Mouse (Mus musculus) intestine, postnatal 0 days (tissue): Measurements from ENCODE around the gene Emc9. TPM values are rescaled to one million over a fixed set of nuclear protein-coding genes. Genes with fewer than 3 reads are reported as not detected.

Experiments used
- ATAC-seq: fragments of 200-750 bp; cut with Nextera tagmentation; 2 replicates; pipeline ENCODE4 v1.8.0; 2017; ENCODE audit warnings: mild to moderate bottlenecking, moderate TSS enrichment, moderate library complexity
- H3K27ac ChIP-seq: fragments of 300-500 bp; sonication (generic); 2 replicates; pipeline ENCODE4 v1.5.1; 2014; ENCODE audit warnings: mild to moderate bottlenecking, low read depth, low read length, moderate library complexity
- H3K27me3 ChIP-seq: fragments of 300-500 bp; sonication (generic); replicated peaks from 2 replicates; pipeline ENCODE4 v1.6.1; 2014; ENCODE audit warnings: low read length, mixed read lengths; ENCODE audit not compliant: control insufficient read depth, insufficient read depth
- H3K36me3 ChIP-seq: fragments of 300-500 bp; sonication (generic); 2 replicates; pipeline ENCODE4 v1.6.1; 2014; ENCODE audit warnings: mild to moderate bottlenecking, moderate library complexity; ENCODE audit not compliant: control insufficient read depth, insufficient read depth
- H3K4me1 ChIP-seq: fragments of 300-500 bp; sonication (generic); replicated peaks from 2 replicates; pipeline ENCODE4 v1.6.1; 2014; ENCODE audit warnings: antibody characterized with exemption, low read length, mixed read lengths; ENCODE audit not compliant: control insufficient read depth, insufficient read depth
- H3K4me2 ChIP-seq: fragments of 300-500 bp; sonication (generic); replicated peaks from 2 replicates; pipeline ENCODE4 v1.6.1; 2014; ENCODE audit warnings: low read depth, mild to moderate bottlenecking, moderate library complexity
- H3K4me3 ChIP-seq: fragments of 300-500 bp; sonication (generic); 2 replicates; pipeline ENCODE4 v1.5.1; 2014; ENCODE audit warnings: low read depth, low read length
- H3K9ac ChIP-seq: fragments of 300-500 bp; sonication (generic); 2 replicates; pipeline ENCODE4 v1.6.1; 2014; ENCODE audit warnings: mild to moderate bottlenecking, low read depth, low read length
- H3K9me3 ChIP-seq: fragments of 300-500 bp; sonication (generic); 2 replicates; pipeline ENCODE4 v1.6.1; 2016; ENCODE audit warnings: mixed run types; ENCODE audit not compliant: control insufficient read depth
- CTCF ChIP-seq: sonication (generic); IDR thresholded peaks from 2 replicates; pipeline ENCODE4 v1.5.1; 2016; ENCODE audit warnings: low read depth, mild to moderate bottlenecking, control low read depth, antibody characterized with exemption, moderate library complexity
- WGBS: fragments of 180-500 bp; shearing (Covaris S2); extraction: QIAGEN DNeasy Blood & Tissue Kit; methylation state at CpG from one replicate; pipeline ENCODE4 v1.1.7; 2014; 5-methylcytosine and 5-hydroxymethylcytosine counted together
- polyA plus RNA-seq: library from polyadenylated mRNA; unstranded; fragments of >200 nt; fragmentation: Nextera tagmentation; extraction: Ambion mirVana; gene quantifications from 2 replicates; pipeline ENCODE4 v1.2.1, GENCODE M21; 2015

The Emc9 gene
- polyA plus RNA-seq, 1 experiment from 2014 or later, result 21.6 TPM

- H3K9me3 ChIP-seq, result no peaks in the 10 kb centered on the region
- peaks cover 78% of the 10 kb centered on the region for H3K36me3 ChIP-seq
- H3K4me3 ChIP-seq, result peak overlapping the region; percentile 55
- H3K27ac ChIP-seq, result peak overlapping the region; percentile 94; the same call in 1 of the 2 replicates
- no peak for TF ChIP-seq CTCF
- H3K27me3 ChIP-seq, result no peaks in the 10 kb centered on the region
- 88% methylated on average over 11 of the region's 11 CpGs for WGBS
- H3K4me2 ChIP-seq, result peak overlapping the region; percentile 68
- no peak for ATAC-seq
- peak overlapping the region; percentile 66 for H3K9ac ChIP-seq
- H3K4me1 ChIP-seq, result 0 out of 2 replicates have a peak, but pooled peaks cover 11% of the 10 kb centered on the region
These were observed 19.7 kb upstream of the Emc9 start for GRCm38 (mm10) chr14:55604823-55605222.

- peak; percentile 98 for TF ChIP-seq CTCF
- Histone ChIP-seq H3K27ac (peak overlapping the region; percentile 94), H3K36me3 (peaks cover 79% of the 10 kb centered on the region), H3K4me1 (0 out of 2 replicates have a peak, but pooled peaks cover 11% of the 10 kb centered on the region), H3K27me3 (no peaks in the 10 kb centered on the region), H3K4me3 (peak overlapping the region; percentile 55), H3K9ac (peak overlapping the region; percentile 66), H3K4me2 (peak overlapping the region; percentile 68), H3K9me3 (no peaks in the 10 kb centered on the region)
- WGBS, result 12% methylated on average over 19 of the region's 19 CpGs
- ATAC-seq, result peak; percentile 83
These were observed 18.8 kb upstream of the Emc9 start for GRCm38 (mm10) chr14:55603633-55604576.

- H3K9ac ChIP-seq, result peak within 1 kb of the TSS; percentile 66
- peak within 1 kb of the TSS; percentile 68 for H3K4me2 ChIP-seq
- peak within 1 kb of the TSS; percentile 94 for H3K27ac ChIP-seq
- TF ChIP-seq CTCF, result no peak
- no peaks in the 10 kb centered on the region for H3K9me3 ChIP-seq
- peaks cover 79% of the 10 kb centered on the region for H3K36me3 ChIP-seq
- 0 out of 2 replicates have a peak, but pooled peaks cover 11% of the 10 kb centered on the region for H3K4me1 ChIP-seq
- peak within 1 kb of the TSS; percentile 55 for H3K4me3 ChIP-seq
- no peak for ATAC-seq
- 78% methylated on average over 7 of the region's 7 CpGs for WGBS
- no peaks in the 10 kb centered on the region for H3K27me3 ChIP-seq
These were observed 18.1 kb upstream of the Emc9 start, which contains the start of gene Irf9 for GRCm38 (mm10) chr14:55603271-55603632. TSS of gene Irf9 (plus strand) at chr14:55603571.

GRCm38 (mm10) chr14:55598521-55599390 is 13.7 kb upstream of the Emc9 start:
- no peaks in the 10 kb centered on the region for H3K27me3 ChIP-seq
- no peak overlapping the region for H3K27ac ChIP-seq
- no peaks in the 10 kb centered on the region for H3K9me3 ChIP-seq
- H3K4me1 ChIP-seq, result no peaks in the 10 kb centered on the region
- H3K9ac ChIP-seq, result 0 out of 2 replicates have a peak overlapping the region, but pooled peaks have one; percentile 17
- TF ChIP-seq CTCF, result no peak
- H3K4me2 ChIP-seq, result no peak overlapping the region
- no peak overlapping the region for H3K4me3 ChIP-seq
- H3K36me3 ChIP-seq, result peaks cover 86% of the 10 kb centered on the region
- ATAC-seq, result no peak
- 95% methylated on average over 21 of the region's 21 CpGs for WGBS

- no peak overlapping the region for H3K4me3 ChIP-seq
- no peak overlapping the region for H3K9ac ChIP-seq
- H3K4me2 ChIP-seq, result no peak overlapping the region
- H3K36me3 ChIP-seq, result peaks cover 63% of the 10 kb centered on the region
- no peak for TF ChIP-seq CTCF
- peaks cover 6% of the 10 kb centered on the region; the same call in 1 of the 2 replicates for H3K4me1 ChIP-seq
- WGBS, result 85% methylated on average over 13 of the region's 13 CpGs
- H3K27me3 ChIP-seq, result no peaks in the 10 kb centered on the region
- H3K27ac ChIP-seq, result 0 out of 2 replicates have a peak overlapping the region, but pooled peaks have one; percentile 21
- no peaks in the 10 kb centered on the region for H3K9me3 ChIP-seq
- ATAC-seq, result no peak
These were observed 11.1 kb upstream of the Emc9 start for GRCm38 (mm10) chr14:55596036-55596690.
